Mouse (Mus musculus): ENCODE measurements at regions not wholly inside any gene's neighbourhood (a gene's known extent, or its start where the extent isn't known, plus 50 kb on each side); places are given as distances from the start of the nearest gene placed in this dataset.

DNA sequence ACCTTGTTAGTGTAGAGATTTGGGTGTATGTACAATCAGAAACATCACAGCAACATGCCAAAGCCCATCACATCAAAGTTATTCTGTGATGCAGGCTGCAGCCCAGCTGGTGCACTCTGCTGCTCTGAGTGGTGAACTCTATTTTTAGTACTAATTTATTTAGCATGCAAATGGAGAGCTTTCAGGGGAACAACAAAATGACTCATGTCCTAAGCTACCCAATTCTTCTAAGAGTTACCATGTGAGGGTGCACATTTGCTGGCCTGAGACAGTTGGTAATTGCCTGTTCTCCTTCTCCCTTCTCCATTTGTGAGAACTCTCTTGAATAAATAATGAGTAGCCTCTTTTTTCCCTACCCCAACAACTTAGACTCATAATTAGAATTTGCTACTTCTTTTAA lies 599.2 kb downstream of the Sqor start:
- ChIA-PET CTCF (interaction anchor here (0.6 kb wide), 1 partner anchor 95 kb away, joined by 3 read pairs; no protein-coding TSS in a partner anchor), POLR2A (no interaction called here)
- DNase-seq (ENCODE audit: low read depth, low spot score) (no peak), ATAC-seq (no peak)
- in situ Hi-C loops (cut with MboI; ENCODE audit: low pct_unique_long_range_greater_than_20kb), result no loop called here
- H3K27me3 ChIP-seq, result no peaks in the 10 kb centered on the region
- TF ChIP-seq CTCF (IDR thresholded peaks at IDR 0.05), result no peak

DNA sequence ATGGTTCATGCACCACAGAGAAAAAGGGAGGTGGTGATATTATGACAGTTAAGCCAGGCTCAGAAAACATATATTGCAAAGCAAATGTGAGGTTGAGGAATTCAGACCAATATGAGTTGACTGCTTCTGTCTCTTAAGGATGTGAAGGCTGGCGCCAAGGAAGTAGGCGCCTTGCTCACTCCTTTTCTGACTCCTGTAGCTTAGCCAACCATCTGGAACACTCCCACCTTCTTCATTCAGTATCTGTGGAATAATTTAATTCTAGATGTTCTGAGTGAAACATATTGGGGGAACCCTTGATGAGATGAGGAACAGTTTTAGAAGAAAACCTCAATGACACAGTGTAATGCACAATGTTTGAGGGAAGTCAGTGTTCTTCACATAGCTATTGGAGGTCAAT lies 601.5 kb downstream of the Sqor start:
- in situ Hi-C loops (cut with MboI; ENCODE audit: low pct_unique_long_range_greater_than_20kb), result no loop called here
- CTCF ChIA-PET, result no interaction called here
- DNase-seq (ENCODE audit: low read depth, low spot score) (no peak), ATAC-seq (no peak)
- no peak for TF ChIP-seq CTCF (IDR thresholded peaks at IDR 0.05)
- POLR2A ChIA-PET, result interaction anchor here (0.7 kb wide), 1 partner anchor 1072 kb away, joined by 3 read pairs; no protein-coding TSS in a partner anchor
- H3K27me3 ChIP-seq, result no peaks in the 10 kb centered on the region

DNA sequence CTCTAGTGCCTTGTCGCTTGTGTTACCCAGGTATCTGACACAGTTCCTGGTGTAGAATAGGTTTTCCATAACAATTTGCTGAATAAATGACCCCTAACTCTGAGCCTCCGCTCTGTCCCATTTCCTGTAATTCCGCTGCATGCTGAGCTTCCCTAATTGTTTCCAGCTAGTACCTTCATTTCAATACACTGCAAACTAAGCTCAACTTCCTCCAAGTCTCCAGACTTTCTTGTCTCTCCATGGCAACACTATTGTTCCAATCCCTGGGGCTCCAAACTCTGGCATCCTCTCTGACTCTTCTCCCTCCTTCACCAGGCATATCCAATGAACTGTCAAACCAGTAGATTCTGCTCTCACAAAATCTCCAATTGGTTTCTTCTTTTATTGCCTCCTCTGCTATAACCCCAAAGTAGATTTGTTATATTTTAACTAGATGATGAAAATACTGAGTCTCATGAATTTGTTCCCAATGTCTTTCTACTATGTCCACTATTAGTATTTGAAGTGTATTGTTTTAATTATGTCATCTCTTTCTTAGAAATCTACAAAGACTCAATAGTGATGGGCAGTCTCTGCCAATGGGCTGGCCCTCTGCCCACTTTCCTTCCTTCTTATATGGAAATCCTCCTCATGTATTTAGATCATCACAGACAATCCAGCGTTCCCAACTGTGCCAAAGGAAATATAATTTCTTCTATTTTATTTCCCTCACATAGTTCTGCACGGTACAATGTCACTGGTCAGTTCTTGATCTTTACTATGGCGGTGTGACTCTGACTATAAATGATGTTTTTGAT lies 620.8 kb downstream of the Sqor start:
- POLR2A ChIA-PET, result no interaction called here
- DNase-seq (ENCODE audit: low read depth, low spot score) (no peak), ATAC-seq (no peak)
- H3K27me3 ChIP-seq, result no peaks in the 10 kb centered on the region
- no peak for TF ChIP-seq CTCF (IDR thresholded peaks at IDR 0.05)
- in situ Hi-C loops (cut with MboI; ENCODE audit: low pct_unique_long_range_greater_than_20kb), result no loop called here
- CTCF ChIA-PET, result no interaction called here

DNA sequence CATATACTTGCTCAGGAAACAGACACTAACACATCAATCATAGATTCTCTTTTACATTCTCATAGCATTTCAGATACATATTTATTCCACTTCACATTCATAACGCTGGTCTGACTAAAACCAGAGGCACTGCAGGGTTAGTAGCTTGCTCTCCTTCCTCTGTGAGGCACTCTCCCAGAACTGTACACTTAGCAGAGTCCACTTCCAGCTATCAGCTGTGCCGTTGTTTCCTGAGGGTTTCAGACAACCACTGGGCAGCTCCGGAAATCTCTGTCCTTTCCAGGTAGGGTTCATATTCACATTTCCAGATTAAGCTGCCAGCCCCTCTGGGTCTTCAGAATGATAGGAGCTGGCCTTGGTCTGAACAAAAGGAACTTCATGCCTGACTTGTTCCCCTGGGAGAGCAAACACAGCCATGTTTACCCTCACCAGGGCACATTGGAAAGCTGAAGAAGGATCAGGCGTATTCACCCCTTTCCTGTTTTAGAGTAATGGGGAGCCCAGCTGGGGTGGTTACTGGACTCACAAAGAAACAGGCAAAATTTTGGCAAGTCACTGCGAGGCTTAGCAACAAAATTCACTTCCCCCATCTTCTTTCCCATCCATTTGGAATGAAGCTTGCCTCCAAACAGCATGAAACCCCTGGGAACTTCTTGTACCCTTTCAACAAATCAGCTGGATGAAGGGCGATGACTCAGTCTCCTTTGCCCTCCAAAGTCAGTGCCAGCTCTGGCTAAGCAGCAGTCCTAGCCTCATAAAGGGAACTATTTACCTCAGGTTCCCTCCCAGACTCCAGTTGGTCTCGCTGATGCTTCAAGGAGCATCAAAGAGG lies 622.0 kb downstream of the Sqor start:
- DNase-seq (ENCODE audit: low read depth, low spot score) (no peak), ATAC-seq (no peak)
- no peak for TF ChIP-seq CTCF (IDR thresholded peaks at IDR 0.05)
- ChIA-PET POLR2A (no interaction called here), CTCF (no interaction called here)
- H3K27me3 ChIP-seq, result no peaks in the 10 kb centered on the region
- in situ Hi-C loops (cut with MboI; ENCODE audit: low pct_unique_long_range_greater_than_20kb), result no loop called here

DNA sequence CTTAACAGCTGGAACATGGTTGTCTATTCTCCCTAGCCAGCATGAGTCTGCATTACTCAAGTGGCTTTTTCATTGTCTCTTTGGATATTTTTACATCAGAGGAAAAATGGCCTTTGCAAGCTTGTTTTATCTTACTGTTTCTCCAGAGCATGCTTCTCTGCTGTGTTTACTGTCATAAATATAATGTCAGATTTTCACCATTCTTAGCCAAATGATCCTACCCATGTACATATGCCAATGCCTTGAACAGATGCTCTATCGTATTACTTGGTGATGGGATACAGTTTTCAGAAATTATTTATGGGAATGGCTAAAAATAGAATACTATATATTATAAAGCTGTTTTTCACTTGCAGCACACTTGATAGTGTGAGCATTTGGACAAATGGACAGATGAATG lies 625.9 kb downstream of the Sqor start:
- POLR2A ChIA-PET, result no interaction called here
- DNase-seq (ENCODE audit: low read depth, low spot score) (no peak), ATAC-seq (no peak)

DNA sequence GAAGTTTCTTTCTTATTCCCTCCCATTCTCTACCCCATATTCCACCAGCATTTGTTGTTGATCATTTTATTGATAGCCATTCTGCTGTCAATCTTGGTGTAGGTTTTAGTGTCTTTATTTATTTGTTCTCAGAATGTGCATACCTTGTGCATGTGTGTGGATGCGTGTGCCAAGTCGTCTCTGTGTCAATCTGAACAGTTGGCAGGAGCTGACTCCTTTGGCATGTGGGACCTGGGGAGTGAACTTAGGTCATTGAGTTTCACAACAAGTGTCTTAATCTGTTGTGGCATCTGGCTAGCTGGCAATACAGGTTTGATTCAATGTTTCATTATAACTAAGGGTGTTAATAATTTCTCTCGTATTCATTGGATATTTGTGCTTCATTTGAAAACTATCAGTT lies 629.3 kb downstream of the Sqor start:
- no peak for ATAC-seq
- no peak for DNase-seq (ENCODE audit: low read depth, low spot score)
- CTCF ChIA-PET, result no interaction called here
- POLR2A ChIA-PET, result no interaction called here
- H3K27me3 ChIP-seq, result no peaks in the 10 kb centered on the region
- no peak for TF ChIP-seq CTCF (IDR thresholded peaks at IDR 0.05)
- in situ Hi-C loops (cut with MboI; ENCODE audit: low pct_unique_long_range_greater_than_20kb), result no loop called here

More for the DNA sequence above, 625.9 kb downstream of the Sqor start:
- no peaks in the 10 kb centered on the region for H3K27me3 ChIP-seq
- no peak for TF ChIP-seq CTCF (IDR thresholded peaks at IDR 0.05)
- CTCF ChIA-PET, result no interaction called here
- in situ Hi-C loops (cut with MboI; ENCODE audit: low pct_unique_long_range_greater_than_20kb), result no loop called here

DNA sequence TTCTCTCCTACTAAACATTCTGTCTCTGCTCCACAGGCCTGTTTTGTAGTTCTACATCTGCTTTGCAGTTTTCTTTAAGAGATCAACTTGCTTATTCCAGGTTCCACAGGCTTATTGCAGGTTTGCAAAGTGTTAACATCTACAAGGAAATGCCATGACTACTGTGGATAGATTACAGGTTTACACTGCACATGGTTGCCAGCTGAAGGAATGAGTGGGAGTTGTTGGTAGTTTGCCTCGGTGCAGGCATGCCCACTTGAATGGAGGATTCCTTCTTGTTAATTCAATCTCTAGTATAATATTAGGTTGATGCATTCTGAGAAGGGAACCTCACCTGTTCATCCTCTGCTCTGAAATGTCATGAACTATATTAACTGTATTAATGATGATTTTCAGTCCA lies 632.5 kb downstream of the Sqor start:
- in situ Hi-C loops (cut with MboI; ENCODE audit: low pct_unique_long_range_greater_than_20kb), result no loop called here
- H3K27me3 ChIP-seq, result no peaks in the 10 kb centered on the region
- no peak for TF ChIP-seq CTCF (IDR thresholded peaks at IDR 0.05)
- ChIA-PET CTCF (no interaction called here), POLR2A (no interaction called here)
- ATAC-seq (no peak), DNase-seq (ENCODE audit: low read depth, low spot score) (no peak)

DNA sequence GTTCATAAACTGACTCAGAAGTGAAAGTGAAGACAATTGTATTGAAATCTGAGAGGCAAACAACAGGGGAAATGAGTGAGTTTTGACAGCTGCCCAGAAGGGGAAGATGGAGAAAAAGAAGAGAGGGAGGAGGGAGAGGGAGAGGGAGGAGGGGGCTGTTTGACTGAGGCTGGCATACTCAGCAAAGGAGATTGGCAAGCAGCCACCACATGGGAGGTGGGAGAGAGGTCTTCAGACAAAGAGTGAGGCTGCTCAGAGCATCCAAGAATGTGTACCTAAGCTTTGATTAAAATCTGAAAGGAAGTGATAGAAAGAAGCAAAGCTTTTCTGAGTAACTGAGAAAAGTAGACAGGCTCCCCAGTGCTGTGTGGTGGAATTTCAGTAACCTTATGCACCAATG lies 636.0 kb downstream of the Sqor start:
- no peak for DNase-seq (ENCODE audit: low read depth, low spot score)
- ChIA-PET POLR2A (no interaction called here), CTCF (no interaction called here)
- TF ChIP-seq CTCF (IDR thresholded peaks at IDR 0.05), result no peak
- ATAC-seq, result no peak
- in situ Hi-C loops (cut with MboI; ENCODE audit: low pct_unique_long_range_greater_than_20kb), result no loop called here
- H3K27me3 ChIP-seq, result no peaks in the 10 kb centered on the region

DNA sequence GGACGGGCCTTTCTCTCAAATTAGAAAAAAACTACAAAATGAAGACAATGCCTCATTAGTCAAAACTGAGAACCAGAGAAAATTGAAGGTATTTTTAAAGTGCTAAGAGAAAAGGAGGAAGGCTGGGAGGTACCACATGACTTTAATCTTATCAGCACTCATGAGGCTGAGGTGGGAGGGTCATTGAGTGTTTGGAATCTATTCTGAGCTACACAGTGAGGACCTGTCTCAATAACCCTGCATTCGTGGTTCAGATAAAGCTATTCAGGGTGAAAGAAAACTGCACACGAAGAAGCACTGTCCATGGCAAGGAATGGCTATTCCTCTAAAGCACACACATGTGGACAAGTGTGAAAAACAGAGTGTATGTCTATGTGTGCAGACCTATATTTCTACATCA lies 644.0 kb downstream of the Sqor start:
- in situ Hi-C loops (cut with MboI; ENCODE audit: low pct_unique_long_range_greater_than_20kb), result no loop called here
- no peaks in the 10 kb centered on the region for H3K27me3 ChIP-seq
- ATAC-seq (no peak), DNase-seq (ENCODE audit: low read depth, low spot score) (no peak)
- CTCF ChIA-PET, result no interaction called here
- TF ChIP-seq CTCF (IDR thresholded peaks at IDR 0.05), result no peak
- POLR2A ChIA-PET, result no interaction called here

DNA sequence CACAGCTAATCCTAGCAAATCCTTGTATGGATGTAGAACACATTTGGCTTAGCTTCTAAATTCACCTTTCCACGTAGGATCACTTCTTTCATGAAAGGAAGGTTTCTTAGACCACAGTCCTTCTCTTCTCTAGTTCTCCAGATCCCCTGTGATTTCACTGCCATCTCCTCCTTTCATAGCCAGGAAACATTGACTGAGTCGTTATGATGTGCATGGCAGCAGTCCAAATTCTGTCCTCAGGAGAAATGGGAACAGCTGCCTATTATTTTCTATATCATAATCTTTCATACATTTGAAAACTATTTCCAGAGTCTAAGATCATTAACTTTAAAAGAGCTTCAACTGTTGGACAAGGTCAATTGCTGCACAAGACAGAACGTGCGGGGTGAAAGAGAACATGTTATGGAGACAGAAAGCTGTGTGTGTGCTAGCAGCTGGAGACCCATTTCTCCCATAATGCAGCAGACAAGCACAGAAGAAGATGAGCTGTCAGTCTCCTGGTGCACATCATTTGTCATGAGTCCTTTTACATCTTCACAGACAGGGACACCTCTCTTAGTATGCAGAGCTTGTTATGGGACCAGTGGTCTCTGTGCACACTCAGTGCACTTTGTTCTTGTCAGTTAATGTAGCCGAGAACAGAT lies 631.6 kb upstream of the Sema6d start:
- no peak for ATAC-seq
- TF ChIP-seq CTCF (IDR thresholded peaks at IDR 0.05), result no peak
- CTCF ChIA-PET, result interaction anchor here (1.6 kb wide), 1 partner anchor 9 kb away, joined by 4 read pairs; no protein-coding TSS in a partner anchor
- DNase-seq (ENCODE audit: low read depth, low spot score), result no peak
- in situ Hi-C loops (cut with MboI; ENCODE audit: low pct_unique_long_range_greater_than_20kb), result no loop called here
- POLR2A ChIA-PET, result no interaction called here
- H3K27me3 ChIP-seq, result no peaks in the 10 kb centered on the region

DNA sequence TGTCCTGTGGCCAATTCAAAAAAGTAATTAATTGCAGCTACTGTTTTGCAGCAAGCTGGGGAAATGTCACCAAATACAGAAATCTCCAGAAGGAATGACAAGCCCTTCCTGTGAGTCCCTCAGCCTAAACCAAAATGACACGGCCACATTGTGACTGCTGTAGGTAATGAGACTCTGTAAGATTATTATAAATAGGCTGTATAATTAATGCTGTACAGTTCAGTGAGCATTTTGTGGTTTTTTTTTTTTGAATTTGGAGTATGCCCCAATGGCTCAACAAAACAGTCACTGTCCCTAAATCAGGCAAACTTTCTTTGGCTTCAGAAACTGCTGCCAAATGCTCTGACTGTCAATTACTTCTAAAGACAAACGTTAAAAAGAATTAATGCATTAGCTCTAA lies 615.9 kb upstream of the Sema6d start:
- ChIA-PET CTCF (interaction anchor here (1.3 kb wide), 1 partner anchor 11 kb away, joined by 3 read pairs; no protein-coding TSS in a partner anchor), POLR2A (no interaction called here)
- in situ Hi-C loops (cut with MboI; ENCODE audit: low pct_unique_long_range_greater_than_20kb), result no loop called here
- ATAC-seq, result no peak
- TF ChIP-seq CTCF (IDR thresholded peaks at IDR 0.05), result no peak
- no peak for DNase-seq (ENCODE audit: low read depth, low spot score)
- H3K27me3 ChIP-seq, result no peaks in the 10 kb centered on the region
